Mouse (Mus musculus) thymus, postnatal 10 days (tissue): ENCODE measurements around the gene Gm13691.
A peak's percentile ranks its signal among the peaks of the same experiment; 100 is the strongest.
"Not testable (repeated sequence)": the region's sequence is repeated elsewhere in the genome, so short reads cannot be mapped to it uniquely, and the experiment has no call there.

Experiments used
- DNase-seq, 2 experiments: peaks; one replicate each; pipeline ENCODE4 v3.0.0; 2021; ENCODE audit warnings: low spot score in 2 of 2

The Gm13691 gene

DNA sequence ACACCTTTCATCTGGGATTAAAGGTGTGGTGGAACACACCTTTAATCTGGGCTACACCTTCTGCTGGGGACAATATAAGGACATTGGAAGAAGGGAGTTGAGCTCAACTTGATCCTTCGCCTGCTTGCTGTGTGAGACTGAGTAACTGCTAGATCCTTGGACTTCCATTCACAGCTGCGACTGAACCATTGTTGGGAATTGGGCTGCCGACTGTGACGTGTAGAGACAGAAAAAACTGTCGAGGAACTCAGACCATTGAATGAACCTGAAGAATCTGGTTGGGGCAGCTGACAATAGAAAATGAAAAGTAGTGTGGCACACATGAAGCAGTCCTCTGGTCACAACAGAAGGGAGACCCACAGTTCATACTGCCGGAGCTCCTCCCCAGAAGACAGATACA, at the start of gene Gm13691:
Gene Gm13691 (plus strand): TSS at position 301 of the 400 bp plus-strand sequence.
- not testable (repeated sequence) for DNase-seq

DNA sequence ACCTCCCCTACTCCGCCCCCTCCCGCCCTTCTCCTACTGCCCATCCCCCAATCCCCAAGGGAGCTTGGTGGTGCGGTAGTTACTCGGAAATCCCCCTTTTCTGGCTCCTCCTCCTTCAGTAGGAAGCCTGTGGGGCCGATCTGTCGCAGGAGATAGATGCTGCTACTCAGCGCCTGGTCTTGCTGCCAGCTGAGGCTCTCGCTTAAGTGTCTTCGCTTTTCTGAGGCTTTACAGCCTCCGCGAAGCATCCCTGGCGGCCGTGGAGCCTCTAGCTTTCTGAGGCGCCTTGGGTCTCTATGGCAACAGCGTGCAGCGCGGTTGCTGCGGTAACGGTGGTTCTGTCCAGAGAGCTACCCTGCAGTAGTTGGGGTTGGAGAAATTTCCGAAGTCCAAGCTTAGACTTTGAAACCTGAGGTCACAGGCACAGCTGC, 49.4 kb upstream of the Gm13691 start, which contains the start of gene Zswim2:
Gene Zswim2 (minus strand): TSS at position 298 of the 431 bp plus-strand sequence.
- peak in 1 of 2 experiments; percentile 7 for DNase-seq

DNA sequence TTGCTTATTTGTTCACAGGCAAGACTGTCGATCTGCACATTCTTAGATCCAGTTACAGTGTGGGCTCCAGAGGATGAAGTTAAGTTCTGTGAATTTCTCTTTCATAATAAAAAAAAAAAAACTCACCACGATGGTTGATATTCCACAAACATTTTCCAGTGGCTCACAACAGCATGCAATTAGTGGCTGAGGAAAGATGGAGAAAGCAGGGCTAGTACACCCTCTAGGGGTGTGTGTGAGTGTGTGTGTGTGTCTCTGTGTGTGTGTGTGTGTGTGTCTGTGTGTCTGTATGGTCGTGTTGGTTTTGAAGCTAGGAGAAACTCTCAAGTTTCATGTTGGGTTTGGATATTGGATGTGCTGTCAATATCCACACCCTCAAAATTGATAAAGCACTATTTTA, 49.0 kb upstream of the Gm13691 start:
- no peak for DNase-seq

DNA sequence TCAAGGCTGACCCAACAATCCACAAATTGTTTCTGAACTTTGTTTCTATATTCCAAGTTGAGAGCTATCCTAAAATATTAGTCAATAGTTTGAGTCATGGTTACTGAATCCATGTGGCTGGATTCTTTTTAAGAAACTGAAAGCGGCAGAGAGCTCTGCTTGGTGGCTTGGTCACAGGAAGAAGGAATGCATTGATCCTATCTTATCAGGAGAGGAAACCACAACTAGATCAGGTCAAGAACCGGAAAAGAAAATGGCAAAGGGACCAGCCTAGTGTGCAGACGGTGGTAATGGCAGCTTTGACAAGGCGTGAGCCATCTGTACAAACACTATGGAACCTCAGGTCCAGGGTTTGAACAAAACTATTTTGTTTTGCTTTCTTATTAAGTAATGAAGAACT, 48.6 kb upstream of the Gm13691 start:
- DNase-seq, result no peak

DNA sequence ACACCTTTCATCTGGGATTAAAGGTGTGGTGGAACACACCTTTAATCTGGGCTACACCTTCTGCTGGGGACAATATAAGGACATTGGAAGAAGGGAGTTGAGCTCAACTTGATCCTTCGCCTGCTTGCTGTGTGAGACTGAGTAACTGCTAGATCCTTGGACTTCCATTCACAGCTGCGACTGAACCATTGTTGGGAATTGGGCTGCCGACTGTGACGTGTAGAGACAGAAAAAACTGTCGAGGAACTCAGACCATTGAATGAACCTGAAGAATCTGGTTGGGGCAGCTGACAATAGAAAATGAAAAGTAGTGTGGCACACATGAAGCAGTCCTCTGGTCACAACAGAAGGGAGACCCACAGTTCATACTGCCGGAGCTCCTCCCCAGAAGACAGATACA, 35.0 kb upstream of the Gm13691 start, which contains the start of gene Gm13698:
Gene Gm13698 (plus strand): TSS at position 301 of the 400 bp plus-strand sequence.
- DNase-seq, result not testable (repeated sequence)

DNA sequence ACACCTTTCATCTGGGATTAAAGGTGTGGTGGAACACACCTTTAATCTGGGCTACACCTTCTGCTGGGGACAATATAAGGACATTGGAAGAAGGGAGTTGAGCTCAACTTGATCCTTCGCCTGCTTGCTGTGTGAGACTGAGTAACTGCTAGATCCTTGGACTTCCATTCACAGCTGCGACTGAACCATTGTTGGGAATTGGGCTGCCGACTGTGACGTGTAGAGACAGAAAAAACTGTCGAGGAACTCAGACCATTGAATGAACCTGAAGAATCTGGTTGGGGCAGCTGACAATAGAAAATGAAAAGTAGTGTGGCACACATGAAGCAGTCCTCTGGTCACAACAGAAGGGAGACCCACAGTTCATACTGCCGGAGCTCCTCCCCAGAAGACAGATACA, 29.1 kb upstream of the Gm13691 start, which contains the start of gene Gm13693:
Gene Gm13693 (plus strand): TSS at position 301 of the 400 bp plus-strand sequence.
- not testable (repeated sequence) for DNase-seq

DNA sequence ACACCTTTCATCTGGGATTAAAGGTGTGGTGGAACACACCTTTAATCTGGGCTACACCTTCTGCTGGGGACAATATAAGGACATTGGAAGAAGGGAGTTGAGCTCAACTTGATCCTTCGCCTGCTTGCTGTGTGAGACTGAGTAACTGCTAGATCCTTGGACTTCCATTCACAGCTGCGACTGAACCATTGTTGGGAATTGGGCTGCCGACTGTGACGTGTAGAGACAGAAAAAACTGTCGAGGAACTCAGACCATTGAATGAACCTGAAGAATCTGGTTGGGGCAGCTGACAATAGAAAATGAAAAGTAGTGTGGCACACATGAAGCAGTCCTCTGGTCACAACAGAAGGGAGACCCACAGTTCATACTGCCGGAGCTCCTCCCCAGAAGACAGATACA, 23.3 kb upstream of the Gm13691 start, which contains the start of gene Gm13695:
Gene Gm13695 (plus strand): TSS at position 301 of the 400 bp plus-strand sequence.
- DNase-seq, result not testable (repeated sequence)

DNA sequence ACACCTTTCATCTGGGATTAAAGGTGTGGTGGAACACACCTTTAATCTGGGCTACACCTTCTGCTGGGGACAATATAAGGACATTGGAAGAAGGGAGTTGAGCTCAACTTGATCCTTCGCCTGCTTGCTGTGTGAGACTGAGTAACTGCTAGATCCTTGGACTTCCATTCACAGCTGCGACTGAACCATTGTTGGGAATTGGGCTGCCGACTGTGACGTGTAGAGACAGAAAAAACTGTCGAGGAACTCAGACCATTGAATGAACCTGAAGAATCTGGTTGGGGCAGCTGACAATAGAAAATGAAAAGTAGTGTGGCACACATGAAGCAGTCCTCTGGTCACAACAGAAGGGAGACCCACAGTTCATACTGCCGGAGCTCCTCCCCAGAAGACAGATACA, 17.5 kb upstream of the Gm13691 start, which contains the start of gene Gm13696:
Gene Gm13696 (plus strand): TSS at position 301 of the 400 bp plus-strand sequence.
- DNase-seq, result not testable (repeated sequence)

DNA sequence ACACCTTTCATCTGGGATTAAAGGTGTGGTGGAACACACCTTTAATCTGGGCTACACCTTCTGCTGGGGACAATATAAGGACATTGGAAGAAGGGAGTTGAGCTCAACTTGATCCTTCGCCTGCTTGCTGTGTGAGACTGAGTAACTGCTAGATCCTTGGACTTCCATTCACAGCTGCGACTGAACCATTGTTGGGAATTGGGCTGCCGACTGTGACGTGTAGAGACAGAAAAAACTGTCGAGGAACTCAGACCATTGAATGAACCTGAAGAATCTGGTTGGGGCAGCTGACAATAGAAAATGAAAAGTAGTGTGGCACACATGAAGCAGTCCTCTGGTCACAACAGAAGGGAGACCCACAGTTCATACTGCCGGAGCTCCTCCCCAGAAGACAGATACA, 11.7 kb upstream of the Gm13691 start, which contains the start of gene Gm13694:
Gene Gm13694 (plus strand): TSS at position 301 of the 400 bp plus-strand sequence.
- DNase-seq, result not testable (repeated sequence)

DNA sequence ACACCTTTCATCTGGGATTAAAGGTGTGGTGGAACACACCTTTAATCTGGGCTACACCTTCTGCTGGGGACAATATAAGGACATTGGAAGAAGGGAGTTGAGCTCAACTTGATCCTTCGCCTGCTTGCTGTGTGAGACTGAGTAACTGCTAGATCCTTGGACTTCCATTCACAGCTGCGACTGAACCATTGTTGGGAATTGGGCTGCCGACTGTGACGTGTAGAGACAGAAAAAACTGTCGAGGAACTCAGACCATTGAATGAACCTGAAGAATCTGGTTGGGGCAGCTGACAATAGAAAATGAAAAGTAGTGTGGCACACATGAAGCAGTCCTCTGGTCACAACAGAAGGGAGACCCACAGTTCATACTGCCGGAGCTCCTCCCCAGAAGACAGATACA, 5.9 kb upstream of the Gm13691 start, which contains the start of gene Gm13697:
Gene Gm13697 (plus strand): TSS at position 301 of the 400 bp plus-strand sequence.
- DNase-seq, result not testable (repeated sequence)

DNA sequence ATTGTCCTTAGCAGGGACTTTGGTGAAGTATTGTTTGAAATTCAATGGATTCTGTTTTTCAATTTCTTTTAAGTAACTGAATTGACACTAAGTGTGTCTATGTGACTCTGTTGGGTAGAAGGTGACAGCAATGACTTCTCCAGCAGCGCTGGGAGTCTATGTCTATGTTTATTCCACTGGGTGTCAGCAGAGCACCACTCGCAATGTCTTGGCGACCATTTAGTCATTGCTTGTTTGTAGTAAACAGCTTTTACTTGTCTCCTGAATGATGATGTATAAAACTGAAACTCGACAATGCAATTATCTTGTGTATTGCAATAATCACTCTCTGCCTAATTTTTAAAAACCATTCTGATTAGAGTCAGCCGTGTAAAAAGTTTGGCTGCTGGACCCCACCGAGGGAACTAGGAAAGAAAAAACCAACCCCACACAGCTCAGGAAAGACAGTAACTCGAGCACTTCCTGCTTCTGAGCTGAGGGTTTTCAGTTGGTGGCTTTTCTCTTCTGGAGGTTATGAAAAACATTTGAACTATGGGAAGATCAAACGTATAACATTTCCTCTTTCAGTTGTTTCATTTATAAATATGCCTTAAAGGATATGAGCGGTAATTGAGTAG, 3.4 kb downstream of the Gm13691 start:
- DNase-seq, result peak; percentile 50 to 62

DNA sequence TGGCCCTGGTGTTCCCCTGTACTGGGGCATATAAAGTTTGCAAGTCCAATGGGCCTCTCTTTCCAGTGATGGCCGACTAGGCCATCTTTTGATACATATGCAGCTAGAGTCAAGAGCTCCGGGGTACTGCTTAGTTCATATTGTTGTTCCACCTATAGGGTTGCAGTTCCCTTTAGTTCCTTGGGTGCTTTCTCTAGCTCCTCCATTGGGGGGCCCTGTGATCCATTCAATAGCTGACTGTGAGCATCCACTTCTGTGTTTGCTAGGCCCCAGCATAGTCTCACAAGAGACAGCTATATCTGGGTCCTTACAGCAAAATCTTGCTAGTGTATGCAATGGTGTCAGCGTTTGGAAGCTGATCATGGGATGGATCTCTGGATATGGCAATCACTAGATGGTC, 4.2 kb downstream of the Gm13691 start:
- peak in 1 of 2 experiments; percentile 51 for DNase-seq

DNA sequence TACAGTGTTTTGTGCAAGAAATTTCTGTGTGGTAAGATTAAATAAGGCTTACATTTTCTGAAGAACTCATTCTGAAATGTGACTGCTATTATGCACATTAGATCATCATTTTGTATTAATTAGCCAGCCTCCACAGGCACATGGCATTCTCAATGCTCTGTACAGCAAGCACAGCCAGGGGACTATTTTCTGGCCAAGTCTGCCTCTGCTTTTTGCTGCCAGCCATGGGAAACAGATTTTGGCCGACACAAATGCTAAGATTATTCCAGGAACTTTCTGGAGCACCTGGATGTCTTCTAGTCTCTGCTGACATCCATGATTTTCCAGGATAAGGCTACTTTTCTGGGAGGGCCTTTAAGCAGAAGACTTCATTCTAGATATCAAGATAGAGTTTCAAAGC, 18.6 kb downstream of the Gm13691 start:
- DNase-seq, result no peak

DNA sequence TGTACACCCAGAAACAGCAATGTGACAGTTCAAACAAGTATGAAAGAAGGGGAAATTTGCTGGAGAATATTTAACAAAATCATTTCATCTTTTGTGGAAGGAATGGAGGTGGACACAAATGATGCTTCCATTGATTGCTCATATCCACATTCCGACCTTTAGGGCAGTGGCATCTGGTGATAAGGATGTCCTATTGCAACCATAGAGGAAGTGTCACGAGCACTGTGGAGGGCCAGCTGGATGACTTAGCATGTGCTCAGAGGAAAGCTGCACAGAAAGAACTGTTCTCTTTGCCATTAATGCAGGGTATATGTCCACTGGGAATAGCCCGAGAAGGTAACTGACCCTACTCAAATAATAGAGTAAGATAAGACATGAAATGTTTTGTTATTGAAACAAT, 19.5 kb downstream of the Gm13691 start:
- DNase-seq, result no peak

DNA sequence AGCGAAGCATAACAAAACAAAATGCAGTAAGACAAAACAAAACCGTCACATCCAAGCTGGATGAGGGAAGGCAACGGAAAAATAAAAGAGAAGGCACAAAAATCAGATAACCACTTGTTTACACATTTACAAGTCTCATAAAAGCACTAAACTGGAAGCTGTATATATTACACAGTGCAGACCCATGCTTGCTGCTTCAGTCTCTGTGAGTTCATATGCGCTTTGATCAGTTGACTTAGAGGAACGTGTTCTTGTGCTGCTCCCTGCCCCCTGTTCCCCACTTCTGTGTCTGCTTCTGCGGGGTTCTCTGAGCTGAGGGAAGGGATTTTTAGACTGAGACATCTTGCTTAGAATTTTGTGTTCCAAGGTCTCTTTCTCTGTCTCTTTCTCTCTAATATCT, 24.2 kb downstream of the Gm13691 start:
- no peak for DNase-seq

DNA sequence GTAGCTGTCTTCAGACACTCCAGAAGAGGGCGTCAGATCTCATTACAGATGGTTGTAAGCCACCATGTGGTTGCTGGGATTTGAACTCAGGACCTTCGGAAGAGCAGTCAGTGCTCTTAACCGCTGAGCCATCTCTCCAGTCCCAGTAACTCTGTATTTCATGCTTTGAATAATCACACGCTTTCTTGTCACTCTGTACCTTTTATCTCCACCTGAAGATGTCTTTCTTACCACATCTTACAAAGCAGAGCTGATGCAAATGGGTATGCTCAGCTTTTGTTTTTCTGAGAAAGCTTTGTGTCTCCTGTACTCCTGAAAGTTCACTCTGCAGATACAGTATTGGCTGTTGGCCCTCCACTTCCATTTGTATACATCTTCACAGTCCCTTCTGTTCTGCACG, 25.9 kb downstream of the Gm13691 start:
- peak in 1 of 2 experiments; percentile 20 for DNase-seq

DNA sequence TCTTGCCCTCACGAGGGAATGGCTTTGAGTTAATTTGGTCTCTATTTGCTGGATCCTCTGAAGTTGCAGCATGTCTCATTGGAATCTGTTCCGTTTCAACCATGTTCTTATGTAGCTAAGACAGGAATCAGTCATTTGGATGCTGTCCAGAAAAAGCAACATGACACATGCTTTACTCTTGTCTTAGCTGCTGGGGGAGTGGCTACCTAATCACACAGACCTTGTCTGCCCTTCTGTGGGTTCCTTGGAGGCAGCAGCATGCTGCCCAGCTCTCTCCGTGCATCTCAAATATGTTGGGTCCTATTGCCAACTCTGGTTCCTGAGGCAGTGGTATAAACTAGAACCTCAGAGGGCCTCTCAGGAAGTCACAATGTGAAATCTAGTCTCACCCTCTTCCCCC, 28.0 kb downstream of the Gm13691 start:
- no peak for DNase-seq

DNA sequence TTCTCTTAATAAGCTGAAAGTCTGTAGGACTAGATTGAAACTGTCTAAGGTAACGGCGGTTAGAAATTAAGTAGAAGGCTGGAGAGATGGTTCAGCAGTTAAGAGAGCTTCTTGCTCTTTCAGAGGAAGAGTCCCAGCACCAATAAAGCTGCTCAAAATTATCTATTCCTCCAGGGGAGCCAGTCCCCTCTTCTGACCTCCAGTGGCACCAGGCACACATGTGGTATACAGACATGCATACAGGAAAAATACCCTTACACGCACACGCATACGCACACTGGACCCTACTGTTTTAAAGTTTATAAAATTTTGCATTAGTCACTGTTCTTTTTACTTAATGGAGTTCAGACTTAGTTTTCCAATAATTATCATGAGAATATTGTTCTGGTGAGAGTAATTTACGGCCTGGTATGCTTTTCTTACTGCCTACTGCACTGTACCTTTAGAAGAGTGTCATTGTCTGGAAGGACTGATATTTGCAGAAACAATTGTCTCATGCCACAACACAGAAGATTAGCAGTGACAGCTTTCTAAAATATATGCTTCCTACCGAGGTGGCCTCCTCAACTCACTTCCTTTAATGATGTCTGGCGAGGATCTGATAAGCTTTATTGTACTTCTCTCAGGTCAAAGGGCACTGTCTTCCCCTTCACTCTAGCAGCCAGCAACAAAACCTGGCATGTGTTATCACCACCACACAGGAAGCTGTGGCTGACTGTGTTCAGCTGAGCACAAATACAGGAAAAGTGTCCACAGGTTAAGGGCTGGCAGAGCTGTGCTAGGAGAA, 29.4 kb downstream of the Gm13691 start:
- DNase-seq, result peak in 1 of 2 experiments; percentile 23

DNA sequence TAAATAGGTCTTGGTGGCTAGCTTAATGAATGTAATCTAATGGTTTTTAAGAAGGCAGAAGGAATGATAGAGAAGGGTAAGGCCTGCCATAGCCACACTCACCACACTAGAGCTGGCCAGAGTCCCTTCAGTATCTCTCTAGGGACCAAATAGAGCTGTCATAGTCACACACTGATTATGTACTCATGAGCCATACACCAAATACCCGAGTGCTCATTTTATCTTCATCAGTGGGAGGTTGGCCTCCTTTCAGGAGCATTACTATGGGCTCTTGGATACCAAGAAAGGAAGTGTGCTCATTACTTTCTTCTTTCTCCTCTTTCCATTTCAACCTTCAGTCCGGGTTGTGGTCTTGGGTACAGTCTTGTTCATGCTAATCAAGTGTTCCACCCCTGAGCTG, 31.6 kb downstream of the Gm13691 start:
- no peak for DNase-seq

DNA sequence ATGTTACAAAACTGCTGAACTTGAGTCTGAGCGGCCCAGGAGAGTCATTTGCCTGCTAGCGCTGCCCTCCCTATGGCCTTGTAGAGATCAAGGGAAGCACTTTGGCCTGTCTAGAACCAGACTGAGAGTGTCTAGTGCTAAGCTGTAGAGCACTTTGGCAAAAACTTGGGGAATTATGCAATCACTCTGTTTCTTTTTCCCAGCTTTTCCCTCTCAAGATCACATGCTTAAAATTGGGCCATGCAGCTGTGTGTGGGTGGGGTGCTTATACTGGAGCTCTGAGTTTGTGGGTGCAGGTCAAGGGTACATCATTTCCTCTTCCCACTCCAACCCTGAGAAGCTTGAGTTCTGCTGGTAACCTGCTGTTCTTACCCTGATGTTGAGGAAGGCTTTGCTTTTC, 32.6 kb downstream of the Gm13691 start:
- DNase-seq, result peak; percentile 12 to 15

DNA sequence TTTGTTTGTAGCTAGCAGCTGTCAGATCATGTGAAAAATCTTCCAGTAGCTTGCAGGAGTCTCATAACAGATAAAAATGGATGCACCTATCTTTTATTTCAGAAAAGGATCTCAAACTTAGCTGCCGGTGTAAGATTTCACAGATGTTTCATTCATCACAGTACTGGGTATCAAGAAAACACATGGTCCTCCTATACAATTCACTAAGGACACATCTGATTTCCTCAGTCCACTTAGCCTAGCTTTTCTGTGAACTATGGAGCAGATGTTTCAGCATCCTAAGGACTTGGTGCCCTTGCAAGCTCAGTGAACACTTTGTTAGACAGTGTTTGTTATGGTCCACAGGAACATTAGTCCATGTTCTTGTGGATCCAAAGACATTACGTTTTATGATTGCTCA, 33.0 kb downstream of the Gm13691 start:
- no peak for DNase-seq

DNA sequence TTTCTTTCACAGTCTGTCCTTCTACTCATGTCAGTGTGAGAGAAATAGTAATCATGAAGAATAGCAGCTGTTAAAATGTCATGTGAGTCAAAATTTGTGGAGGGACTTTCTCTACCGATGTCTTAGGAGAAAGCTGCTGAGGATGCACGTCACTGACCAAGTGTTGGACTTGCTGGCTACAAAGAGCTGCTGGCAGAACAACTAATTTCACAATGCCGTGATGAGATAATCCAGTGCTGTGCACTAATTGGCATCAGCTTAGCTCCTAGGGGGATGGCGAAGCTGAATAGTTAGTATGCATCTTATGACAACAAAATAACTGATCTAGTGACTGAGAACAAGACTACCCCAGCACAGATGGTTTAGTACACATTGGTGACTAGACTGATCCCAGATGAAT, 34.9 kb downstream of the Gm13691 start:
- no peak for DNase-seq
